Mouse (Mus musculus): Measurements from ENCODE around the gene Elf3.

GRCm38 (mm10) chr1:135259128-135259436 is 714 bp upstream of the Elf3 start:
- TF ChIP-seq CTCF (IDR thresholded peaks at IDR 0.05; ENCODE audit: low read depth, low read length) (peak; percentile 70), POLR2A (IDR thresholded peaks at IDR 0.05; ENCODE audit: insufficient read depth, low read length) (no peak), EP300 (IDR thresholded peaks at IDR 0.05; ENCODE audit: insufficient read depth, low read depth, low read length) (0 out of 2 replicates have a peak, but pooled peaks have one; percentile 27)

All from ES-Bruce4 (cell line).